Mouse (Mus musculus) retina, embryonic 14.5 days (tissue): ENCODE measurements around the gene Dnajb12.
A peak's percentile ranks its signal among the peaks of the same experiment; 100 is the strongest.

Experiments
- DNase-seq: peaks from one replicate; pipeline ENCODE4 v3.0.0-alpha.2; 2015; ENCODE audit warnings: low spot score

Dnajb12 gene

GRCm38 (mm10) chr10:59879255-59880028 is at the start of gene Dnajb12:
TSS of gene Dnajb12 (plus strand) at chr10:59879556.
- peak; percentile 97 for DNase-seq

GRCm38 (mm10) chr10:59829886-59830285 is 49.5 kb upstream of the Dnajb12 start:
- DNase-seq, result no peak

GRCm38 (mm10) chr10:59831950-59832349 is 47.4 kb upstream of the Dnajb12 start:
- no peak for DNase-seq

- no peak for DNase-seq
These were observed 43.8 kb upstream of the Dnajb12 start for GRCm38 (mm10) chr10:59835301-59836155.

- DNase-seq, result no peak
These were observed 41.9 kb upstream of the Dnajb12 start for GRCm38 (mm10) chr10:59837490-59837889.

- no peak for DNase-seq
These were observed 37.9 kb upstream of the Dnajb12 start for GRCm38 (mm10) chr10:59841434-59841833.

- no peak for DNase-seq
These were observed 36.2 kb upstream of the Dnajb12 start for GRCm38 (mm10) chr10:59843125-59843524.

- DNase-seq, result no peak
These were observed 34.7 kb upstream of the Dnajb12 start for GRCm38 (mm10) chr10:59844686-59845085.

GRCm38 (mm10) chr10:59846416-59846815 is 32.9 kb upstream of the Dnajb12 start:
- DNase-seq, result no peak

GRCm38 (mm10) chr10:59848079-59848877 is 31.1 kb upstream of the Dnajb12 start:
- no peak for DNase-seq

- no peak for DNase-seq
These were observed 30.4 kb upstream of the Dnajb12 start for GRCm38 (mm10) chr10:59848953-59849352.

GRCm38 (mm10) chr10:59849371-59849770 is 30.0 kb upstream of the Dnajb12 start:
- DNase-seq, result no peak

GRCm38 (mm10) chr10:59857157-59857556 is 22.2 kb upstream of the Dnajb12 start:
- no peak for DNase-seq

GRCm38 (mm10) chr10:59860684-59861083 is 18.7 kb upstream of the Dnajb12 start:
- DNase-seq, result no peak

- no peak for DNase-seq
These were observed 18.2 kb upstream of the Dnajb12 start for GRCm38 (mm10) chr10:59861201-59861600.

GRCm38 (mm10) chr10:59862816-59863440 is 16.4 kb upstream of the Dnajb12 start:
- no peak for DNase-seq

- DNase-seq, result no peak
These were observed 15.7 kb upstream of the Dnajb12 start for GRCm38 (mm10) chr10:59863620-59864019.

- DNase-seq, result no peak
These were observed 15.0 kb upstream of the Dnajb12 start for GRCm38 (mm10) chr10:59864232-59864875.

- peak; percentile 96 for DNase-seq
These were observed 14.3 kb upstream of the Dnajb12 start for GRCm38 (mm10) chr10:59864884-59865726.

- DNase-seq, result no peak
These were observed 11.1 kb upstream of the Dnajb12 start for GRCm38 (mm10) chr10:59868266-59868665.
